Mouse (Mus musculus): ENCODE results near the gene Dlx6.

Dlx6 gene

GRCm38 (mm10) chr6:6863160-6863870 lies at the start of gene Dlx6:
Dlx6 (plus strand) TSS chr6:6863334.
- no peak for DNase-seq

GRCm38 (mm10) chr6:6816821-6817220 lies 46.3 kb upstream of the Dlx6 start:
- DNase-seq, result no peak

- DNase-seq, result no peak
Measured at GRCm38 (mm10) chr6:6818036-6818788, 44.9 kb upstream of the Dlx6 start.

GRCm38 (mm10) chr6:6819134-6819533 lies 44.0 kb upstream of the Dlx6 start:
- DNase-seq, result no peak

- no peak for DNase-seq
Measured at GRCm38 (mm10) chr6:6825313-6825712, 37.8 kb upstream of the Dlx6 start.

GRCm38 (mm10) chr6:6826861-6827260 lies 36.3 kb upstream of the Dlx6 start:
- DNase-seq, result no peak

- DNase-seq, result no peak
Measured at GRCm38 (mm10) chr6:6830446-6830845, 32.7 kb upstream of the Dlx6 start.

- DNase-seq, result no peak
Measured at GRCm38 (mm10) chr6:6833301-6833700, 29.8 kb upstream of the Dlx6 start.

- DNase-seq, result no peak
Measured at GRCm38 (mm10) chr6:6848541-6848940, 14.6 kb upstream of the Dlx6 start.

GRCm38 (mm10) chr6:6849744-6850143 lies 13.4 kb upstream of the Dlx6 start:
- no peak for DNase-seq

GRCm38 (mm10) chr6:6850324-6851060 lies 12.6 kb upstream of the Dlx6 start:
- no peak for DNase-seq

- DNase-seq, result no peak
Measured at GRCm38 (mm10) chr6:6851166-6851565, 12.0 kb upstream of the Dlx6 start.

GRCm38 (mm10) chr6:6852944-6853343 lies 10.2 kb upstream of the Dlx6 start:
- no peak for DNase-seq

- no peak for DNase-seq
Measured at GRCm38 (mm10) chr6:6854176-6854575, 9.0 kb upstream of the Dlx6 start.

- DNase-seq, result no peak
Measured at GRCm38 (mm10) chr6:6854902-6855745, 8.0 kb upstream of the Dlx6 start.

- DNase-seq, result no peak
Measured at GRCm38 (mm10) chr6:6855746-6856185, 7.4 kb upstream of the Dlx6 start.

- no peak for DNase-seq
Measured at GRCm38 (mm10) chr6:6856316-6856715, 6.8 kb upstream of the Dlx6 start.

- no peak for DNase-seq
Measured at GRCm38 (mm10) chr6:6856881-6857280, 6.3 kb upstream of the Dlx6 start.

GRCm38 (mm10) chr6:6857766-6858165 lies 5.4 kb upstream of the Dlx6 start:
- no peak for DNase-seq

GRCm38 (mm10) chr6:6858571-6858970 lies 4.6 kb upstream of the Dlx6 start:
- no peak for DNase-seq

GRCm38 (mm10) chr6:6859111-6859949 lies 3.8 kb upstream of the Dlx6 start:
- DNase-seq, result no peak

GRCm38 (mm10) chr6:6859950-6860410 lies 3.2 kb upstream of the Dlx6 start:
- no peak for DNase-seq

Measured in thymus, adult 18-20 months (tissue).